Mouse (Mus musculus): Measurements from ENCODE around the gene Taz. TPM values are rescaled to one million over a fixed set of nuclear protein-coding genes. Genes with fewer than 3 reads are reported as not detected.

The Taz gene
- 10 to 100 TPM; 31.6 to 34.1 TPM for total RNA-seq (2021)
- long read RNA-seq, experiment 1, transcript Taz-201 (10 exons, 1,851 nt) = major isoform, 13 of 40 reads
- long read RNA-seq, experiment 1, partial matches to known transcripts = 3 of 40 reads
- long read RNA-seq, experiment 1, other reads (novel, unspliced or antisense) = 17 of 40 reads
- long read RNA-seq, experiment 2, transcript Taz-201 (10 exons, 1,851 nt) = major isoform, 20 of 63 reads
- long read RNA-seq, experiment 2, transcript Taz-204 (9 exons, 1,742 nt) = minor isoform, 10 of 63 reads
- long read RNA-seq, experiment 2, partial matches to known transcripts = 2 of 63 reads
- long read RNA-seq, experiment 2, other reads (novel, unspliced or antisense) = 23 of 63 reads

GRCm38 (mm10) chrX:74281732-74282394 is at the start of gene Taz, which contains the start of gene Dnase1l1:
Gene Taz (plus strand): TSS chrX:74281912.
Gene Dnase1l1 (minus strand): TSS chrX:74282337.
- intact Hi-C loops (cut with DNase I; ENCODE audit: low total_unique reads) = no loop called here
- peak; percentile 82 for DNase-seq

DNA sequence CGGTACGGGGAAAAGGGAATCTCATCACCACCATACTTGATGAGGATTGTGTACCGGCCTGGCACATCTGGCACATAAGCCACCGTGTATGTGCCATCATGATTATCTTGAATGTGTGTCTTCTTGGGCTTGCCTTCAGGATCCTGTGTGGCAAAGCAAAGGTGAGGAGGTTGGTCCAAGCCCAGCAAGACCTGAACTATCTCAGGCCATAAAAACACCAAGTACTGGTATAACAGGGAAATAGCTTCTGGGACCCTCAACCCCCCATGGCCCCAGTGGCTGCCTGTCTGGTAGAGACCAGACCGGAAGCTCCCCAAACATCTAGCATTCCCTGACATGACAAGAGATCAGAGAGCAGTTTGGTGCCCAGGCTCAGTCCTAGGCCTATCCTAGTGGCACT is 48.5 kb upstream of the Taz start:
- no peak for DNase-seq
- intact Hi-C loops (cut with DNase I; ENCODE audit: low total_unique reads) = no loop called here

- intact Hi-C loops (cut with DNase I; ENCODE audit: low total_unique reads) = no loop called here
- DNase-seq = no peak
Measured at GRCm38 (mm10) chrX:74240332-74240731, 41.4 kb upstream of the Taz start.

DNA sequence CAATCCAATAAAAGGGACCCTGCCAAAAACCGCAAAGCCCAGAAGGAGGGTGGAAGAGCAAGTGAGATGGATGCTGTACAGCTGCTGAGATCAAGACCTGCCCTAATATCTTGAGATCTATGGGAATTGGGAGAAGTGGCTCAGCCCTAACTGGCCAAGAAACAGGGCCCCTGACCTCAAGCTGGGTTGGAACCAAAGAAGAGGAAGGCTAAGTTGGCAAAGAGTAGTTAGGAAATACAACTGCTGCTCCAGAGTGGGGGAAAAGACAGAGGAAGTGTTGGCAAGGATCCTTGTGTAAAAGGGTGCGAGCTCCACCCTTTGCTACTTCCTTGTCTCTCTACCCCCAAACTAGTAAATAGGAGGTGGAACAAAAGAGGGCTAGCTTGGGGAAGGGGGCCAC is 38.3 kb upstream of the Taz start:
- intact Hi-C loops (cut with DNase I; ENCODE audit: low total_unique reads) = no loop called here
- no peak for DNase-seq

- intact Hi-C loops (cut with DNase I; ENCODE audit: low total_unique reads) = no loop called here
- no peak for DNase-seq
Measured at GRCm38 (mm10) chrX:74243807-74244206, 37.9 kb upstream of the Taz start.

DNA sequence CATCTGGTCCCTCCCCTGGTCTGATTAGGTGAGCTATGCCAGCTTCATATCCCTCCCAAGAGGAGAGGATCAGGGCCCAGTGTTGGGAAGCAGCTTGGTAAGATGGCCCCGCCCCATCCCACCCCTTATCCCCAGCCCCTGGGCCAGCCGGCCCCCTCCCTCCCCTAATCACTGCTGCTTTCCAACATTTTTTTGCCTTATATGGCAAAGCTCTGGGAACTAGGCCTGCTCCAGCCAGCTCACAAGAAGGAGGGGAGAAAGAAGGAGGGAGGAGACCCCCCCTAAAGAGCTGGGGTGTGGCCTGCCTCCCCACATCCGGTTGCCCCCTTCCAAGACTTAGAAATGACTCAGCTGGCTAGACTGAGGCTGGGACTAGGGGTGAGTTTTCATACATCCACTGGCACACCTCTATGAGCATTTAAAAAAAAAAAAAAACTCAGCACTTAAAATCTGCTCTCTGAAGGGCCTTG is 37.1 kb upstream of the Taz start:
- intact Hi-C loops (cut with DNase I; ENCODE audit: low total_unique reads) = no loop called here
- peak; percentile 57 for DNase-seq

- no peak for DNase-seq
- intact Hi-C loops (cut with DNase I; ENCODE audit: low total_unique reads) = no loop called here
Measured at GRCm38 (mm10) chrX:74245107-74245506, 36.6 kb upstream of the Taz start.

- intact Hi-C loops (cut with DNase I; ENCODE audit: low total_unique reads) = no loop called here
- DNase-seq = peak; percentile 86
Measured at GRCm38 (mm10) chrX:74245687-74246086, 36.0 kb upstream of the Taz start.

- DNase-seq = peak; percentile 83
- intact Hi-C loops (cut with DNase I; ENCODE audit: low total_unique reads) = no loop called here
Measured at GRCm38 (mm10) chrX:74246213-74246681, 35.5 kb upstream of the Taz start.

DNA sequence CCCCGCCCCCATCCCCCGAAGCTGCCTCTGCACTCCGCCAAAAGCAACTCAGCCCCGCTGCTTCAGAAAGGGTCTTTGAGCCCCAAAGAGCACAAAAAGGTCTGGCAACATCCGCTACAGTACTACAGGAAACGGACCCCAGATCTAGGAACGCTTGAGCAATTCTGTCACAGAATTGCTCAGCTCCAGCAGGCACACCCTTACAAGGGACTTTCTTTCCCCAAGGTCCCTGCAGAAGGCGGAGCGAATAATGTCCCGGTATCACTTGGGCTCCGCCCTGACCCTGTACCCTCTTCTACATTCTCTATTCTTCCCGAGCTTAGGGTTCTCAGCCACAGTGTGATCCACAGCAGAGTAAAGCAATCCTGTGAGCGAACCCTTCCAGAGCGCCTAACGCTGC is 35.0 kb upstream of the Taz start:
- intact Hi-C loops (cut with DNase I; ENCODE audit: low total_unique reads) = no loop called here
- no peak for DNase-seq

- intact Hi-C loops (cut with DNase I; ENCODE audit: low total_unique reads) = no loop called here
- peak; percentile 53 for DNase-seq
Measured at GRCm38 (mm10) chrX:74248651-74249050, 33.1 kb upstream of the Taz start.

DNA sequence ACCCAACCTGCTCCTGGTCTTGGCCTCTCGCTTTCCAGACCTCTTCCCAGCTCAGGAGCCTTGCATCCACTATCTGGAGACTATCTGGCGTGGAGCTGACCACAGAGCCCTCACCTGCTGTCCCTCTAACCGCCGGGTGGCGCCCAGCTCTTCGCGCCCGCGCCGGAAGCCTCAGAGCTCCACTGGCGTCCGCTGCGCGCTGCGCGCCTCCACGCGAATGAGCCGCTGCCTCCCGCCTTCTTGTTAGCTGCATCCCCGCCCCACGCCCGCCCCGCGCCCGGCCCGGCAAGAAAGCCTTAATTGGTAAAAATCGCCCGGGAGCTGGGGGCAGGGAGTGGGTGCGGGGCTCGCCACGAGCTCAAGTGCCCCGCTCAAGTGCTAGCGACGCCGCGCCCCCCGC is 32.1 kb upstream of the Taz start, which contains the start of gene Flna:
Flna (minus strand) TSS at position 206 of the 400 bp plus-strand sequence.
- intact Hi-C loops (cut with DNase I; ENCODE audit: low total_unique reads) = loop anchor here (5.0 kb wide), 1 partner anchor 163 kb away; no protein-coding TSS in a partner anchor
- peak; percentile 64 for DNase-seq

DNA sequence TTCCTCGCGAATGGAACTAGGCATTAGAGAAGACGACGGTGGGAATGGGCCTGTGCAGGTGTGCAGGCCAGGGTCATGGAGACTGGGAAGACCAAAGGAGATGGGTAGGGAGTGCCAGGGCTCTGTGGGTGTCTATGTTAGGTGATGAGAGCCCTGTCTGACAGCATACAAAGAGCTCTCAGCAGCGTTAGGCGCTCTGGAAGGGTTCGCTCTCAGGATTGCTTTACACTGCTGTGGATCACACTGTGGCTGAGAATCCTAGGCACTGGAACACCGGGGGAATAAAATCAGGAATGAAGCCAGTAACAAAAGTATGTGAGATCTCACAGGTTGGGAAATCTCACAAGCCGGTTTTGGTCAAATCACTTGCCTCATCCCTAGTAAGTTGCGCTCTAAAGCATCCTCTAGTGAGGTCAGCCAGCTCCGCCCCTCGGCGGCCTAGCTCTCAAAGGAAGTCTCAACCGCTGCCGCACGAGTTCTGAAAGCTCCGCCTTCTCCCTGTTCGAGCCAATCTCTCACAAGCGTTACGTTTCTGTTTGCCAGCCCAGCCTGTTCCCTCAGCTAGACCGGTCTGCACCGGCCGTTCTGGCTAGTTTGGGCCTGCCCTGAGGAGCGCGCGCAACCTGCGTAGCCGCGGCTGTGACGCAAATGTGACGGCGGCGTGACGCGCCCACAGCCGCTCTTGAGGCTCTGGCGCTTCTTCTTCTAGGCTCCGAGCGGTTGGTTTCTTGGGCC is 27.4 kb upstream of the Taz start, which contains the start of gene Emd:
Emd (plus strand) TSS at position 535 of the 735 bp plus-strand sequence.
- peak; percentile 84 for DNase-seq
- intact Hi-C loops (cut with DNase I; ENCODE audit: low total_unique reads) = loop anchor here (5.0 kb wide), 1 partner anchor 158 kb away; no protein-coding TSS in a partner anchor

DNA sequence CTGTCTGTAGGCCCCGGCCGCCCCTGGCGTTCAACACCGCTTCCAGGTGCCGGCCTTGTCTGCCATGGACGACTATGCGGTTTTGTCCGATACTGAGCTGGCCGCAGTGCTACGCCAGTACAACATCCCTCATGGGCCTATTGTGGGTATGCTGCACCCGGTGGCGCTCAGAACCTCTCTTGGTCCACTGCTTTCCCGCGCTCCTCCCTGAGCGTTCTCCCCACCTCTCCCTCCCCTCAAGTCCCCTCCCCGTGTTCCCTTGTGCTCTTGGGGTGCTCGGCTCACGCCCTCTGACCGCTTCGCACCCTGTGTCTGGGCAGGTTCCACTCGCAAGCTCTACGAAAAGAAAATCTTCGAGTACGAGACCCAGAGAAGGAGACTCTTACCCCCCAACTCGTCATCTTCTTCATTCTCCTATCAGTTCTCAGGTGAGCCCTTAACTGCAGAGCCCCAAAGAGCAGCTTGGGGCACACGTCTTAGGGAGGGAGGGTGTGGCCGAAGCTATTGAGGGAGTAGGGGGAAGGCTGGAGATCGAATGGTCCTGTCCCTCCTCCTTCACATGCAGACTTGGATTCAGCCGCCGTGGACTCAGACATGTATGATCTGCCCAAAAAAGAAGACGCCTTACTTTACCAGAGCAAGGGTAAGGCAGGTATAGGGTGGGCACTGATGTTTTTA is 26.7 kb upstream of the Taz start:
- intact Hi-C loops (cut with DNase I; ENCODE audit: low total_unique reads) = loop anchor here (5.0 kb wide), 1 partner anchor 157 kb away; no protein-coding TSS in a partner anchor
- DNase-seq = no peak

DNA sequence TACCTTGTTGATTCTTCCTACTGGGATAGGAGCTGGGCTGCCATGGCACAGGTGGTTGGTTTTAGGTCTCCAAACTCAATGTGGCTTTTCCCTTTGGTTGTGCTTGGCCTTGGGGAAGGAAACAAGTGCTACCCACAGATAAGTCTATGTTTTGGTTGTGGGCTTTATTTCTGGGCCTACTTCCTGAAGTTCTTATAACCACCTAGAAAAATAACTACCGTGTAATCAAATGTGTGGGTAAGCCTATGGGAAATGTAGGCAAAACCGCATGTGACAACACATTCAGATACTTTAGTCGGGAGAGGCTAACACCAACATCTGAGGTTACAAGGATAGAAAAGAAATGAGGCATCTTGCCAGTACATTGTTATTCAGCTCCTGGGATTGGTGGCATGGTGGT is 24.0 kb upstream of the Taz start:
- intact Hi-C loops (cut with DNase I; ENCODE audit: low total_unique reads) = no loop called here
- no peak for DNase-seq

DNA sequence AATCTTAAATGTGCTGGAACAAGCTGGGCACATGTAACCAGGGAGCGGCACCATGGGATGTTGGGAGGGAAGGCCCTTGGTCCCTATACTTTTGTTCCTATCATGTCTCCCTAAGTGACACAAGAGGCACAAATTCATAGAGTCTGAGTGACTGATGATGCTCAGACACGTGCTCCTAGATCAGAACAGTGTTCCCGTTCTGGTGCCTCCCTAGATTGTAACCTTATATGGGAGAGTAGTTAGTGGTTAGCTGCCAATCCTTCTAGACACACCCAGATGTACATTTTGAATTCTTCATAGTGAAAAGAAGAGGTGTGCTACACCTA is 12.0 kb upstream of the Taz start:
- intact Hi-C loops (cut with DNase I; ENCODE audit: low total_unique reads) = no loop called here
- DNase-seq = no peak

- peak; percentile 89 for DNase-seq
- intact Hi-C loops (cut with DNase I; ENCODE audit: low total_unique reads) = no loop called here
Measured at GRCm38 (mm10) chrX:74270062-74270901, 11.4 kb upstream of the Taz start, which contains the start of gene Rpl10. Gene Rpl10 (plus strand): TSS chrX:74270812.

GRCm38 (mm10) chrX:74270902-74271551 is 10.7 kb upstream of the Taz start:
- no peak for DNase-seq
- intact Hi-C loops (cut with DNase I; ENCODE audit: low total_unique reads) = no loop called here
